Mouse (Mus musculus) midbrain, embryonic 15.5 days (tissue): ENCODE data around the gene Cnmd. TPM values are rescaled to one million over a fixed set of nuclear protein-coding genes. Genes with fewer than 3 reads are reported as not detected.

Experiments
- ATAC-seq: fragments of 200-750 bp; cut with Nextera tagmentation; replicated peaks from 2 replicates; pipeline ENCODE4 v1.8.0; 2017; ENCODE audit warnings: moderate TSS enrichment
- H3K27ac ChIP-seq: fragments of 300-500 bp; sonication (generic); 2 replicates; pipeline ENCODE4 v1.5.1; 2015; ENCODE audit warnings: mild to moderate bottlenecking, inconsistent platforms
- H3K27me3 ChIP-seq: fragments of 300-500 bp; sonication (generic); replicated peaks from 2 replicates; pipeline ENCODE4 v1.6.1; 2015; ENCODE audit warnings: inconsistent platforms
- H3K36me3 ChIP-seq: fragments of 300-500 bp; sonication (generic); replicated peaks from 2 replicates; pipeline ENCODE4 v1.6.1; 2015; ENCODE audit warnings: inconsistent platforms
- H3K4me1 ChIP-seq: fragments of 300-500 bp; sonication (generic); 2 replicates; pipeline ENCODE4 v1.6.1; 2015; ENCODE audit warnings: inconsistent platforms
- H3K4me2 ChIP-seq: fragments of 300-500 bp; sonication (generic); 2 replicates; pipeline ENCODE4 v1.6.1; 2015; ENCODE audit warnings: inconsistent platforms, mild to moderate bottlenecking, moderate library complexity
- H3K4me3 ChIP-seq: fragments of 300-500 bp; sonication (generic); 2 replicates; pipeline ENCODE4 v1.5.1; 2015; ENCODE audit warnings: mild to moderate bottlenecking, inconsistent platforms
- H3K9ac ChIP-seq: fragments of 300-500 bp; sonication (generic); 2 replicates; pipeline ENCODE4 v1.6.1; 2015; ENCODE audit warnings: mild to moderate bottlenecking, inconsistent platforms
- H3K9me3 ChIP-seq: fragments of 300-500 bp; sonication (generic); 2 replicates; pipeline ENCODE4 v1.6.1; 2016; ENCODE audit warnings: inconsistent platforms
- WGBS: fragments of 180-500 bp; shearing (Covaris S2); methylation state at CpG from one replicate; pipeline ENCODE4 v1.1.7; 2015; ENCODE audit warnings: mixed read lengths; 5-methylcytosine and 5-hydroxymethylcytosine counted together
- polyA plus RNA-seq: library from polyadenylated mRNA; unstranded; fragments of >200 nt; fragmentation: Nextera tagmentation; extraction: Ambion mirVana; gene quantifications from 2 replicates; pipeline ENCODE4 v1.2.1, GENCODE M21; 2015

Gene Cnmd
- polyA plus RNA-seq: 1.9 and 2.1 TPM in 2 replicates

GRCm38 (mm10) chr14:79662001-79662400 lies at the start of gene Cnmd:
Gene Cnmd, minus strand, starts transcription at chr14:79662170.
- H3K4me2 ChIP-seq: peak within 1 kb of the TSS; percentile 40
- no peaks in the 10 kb centered on the region for H3K9me3 ChIP-seq
- no peak within 1 kb of the TSS for H3K9ac ChIP-seq
- no peak for ATAC-seq
- H3K4me1 ChIP-seq: peaks cover 15% of the 10 kb centered on the region
- H3K27me3 ChIP-seq: 0 out of 2 replicates have a peak, but pooled peaks cover 4% of the 10 kb centered on the region
- H3K36me3 ChIP-seq: no peaks in the 10 kb centered on the region
- WGBS: 61% methylated on average over 4 of the region's 4 CpGs
- H3K4me3 ChIP-seq: peak within 1 kb of the TSS; percentile 12; the same call in 1 of the 2 replicates
- H3K27ac ChIP-seq: no peak within 1 kb of the TSS

GRCm38 (mm10) chr14:79711301-79711700 lies 49.3 kb upstream of the Cnmd start:
- Histone ChIP-seq H3K4me1 (no peaks in the 10 kb centered on the region), H3K9me3 (no peaks in the 10 kb centered on the region), H3K4me3 (no peak overlapping the region), H3K9ac (no peak overlapping the region), H3K36me3 (no peaks in the 10 kb centered on the region), H3K27ac (no peak overlapping the region), H3K27me3 (no peaks in the 10 kb centered on the region), H3K4me2 (no peak overlapping the region)
- ATAC-seq: no peak
- WGBS: 67% methylated on average over 4 of the region's 4 CpGs

- H3K27me3 ChIP-seq: no peaks in the 10 kb centered on the region
- no peaks in the 10 kb centered on the region for H3K9me3 ChIP-seq
- no peak overlapping the region for H3K4me3 ChIP-seq
- no peak overlapping the region for H3K4me2 ChIP-seq
- ATAC-seq: peak; percentile 61
- WGBS: 57% methylated on average over 22 of the region's 22 CpGs
- H3K36me3 ChIP-seq: no peaks in the 10 kb centered on the region
- H3K4me1 ChIP-seq: peaks cover 16% of the 10 kb centered on the region
- no peak overlapping the region for H3K9ac ChIP-seq
- peak overlapping the region; percentile 60 for H3K27ac ChIP-seq
Measured at GRCm38 (mm10) chr14:79703523-79704172, 41.7 kb upstream of the Cnmd start.

GRCm38 (mm10) chr14:79701606-79702005 lies 39.6 kb upstream of the Cnmd start:
- H3K27ac ChIP-seq: peak overlapping the region; percentile 38; the same call in 1 of the 2 replicates
- no peaks in the 10 kb centered on the region for H3K9me3 ChIP-seq
- no peak for ATAC-seq
- no peak overlapping the region for H3K4me3 ChIP-seq
- H3K4me2 ChIP-seq: no peak overlapping the region
- WGBS: 63% methylated on average over 5 of the region's 5 CpGs
- no peaks in the 10 kb centered on the region for H3K36me3 ChIP-seq
- H3K27me3 ChIP-seq: no peaks in the 10 kb centered on the region
- no peak overlapping the region for H3K9ac ChIP-seq
- peaks cover 16% of the 10 kb centered on the region for H3K4me1 ChIP-seq

GRCm38 (mm10) chr14:79701054-79701453 lies 39.1 kb upstream of the Cnmd start:
- no peaks in the 10 kb centered on the region for H3K36me3 ChIP-seq
- H3K27me3 ChIP-seq: no peaks in the 10 kb centered on the region
- H3K4me2 ChIP-seq: no peak overlapping the region
- H3K27ac ChIP-seq: peak overlapping the region; percentile 38; the same call in 1 of the 2 replicates
- no peak overlapping the region for H3K4me3 ChIP-seq
- H3K4me1 ChIP-seq: peaks cover 16% of the 10 kb centered on the region
- WGBS: 25% methylated on average over 7 of the region's 7 CpGs
- H3K9me3 ChIP-seq: no peaks in the 10 kb centered on the region
- 0 out of 2 replicates have a peak, but pooled peaks have one; percentile 24 for ATAC-seq
- H3K9ac ChIP-seq: no peak overlapping the region

GRCm38 (mm10) chr14:79699381-79699780 lies 37.4 kb upstream of the Cnmd start:
- H3K4me1 ChIP-seq: peaks cover 12% of the 10 kb centered on the region
- no peaks in the 10 kb centered on the region for H3K27me3 ChIP-seq
- H3K4me2 ChIP-seq: no peak overlapping the region
- H3K4me3 ChIP-seq: no peak overlapping the region
- no peaks in the 10 kb centered on the region for H3K36me3 ChIP-seq
- ATAC-seq: no peak
- H3K27ac ChIP-seq: no peak overlapping the region
- H3K9ac ChIP-seq: no peak overlapping the region
- 59% methylated on average over 6 of the region's 6 CpGs for WGBS
- H3K9me3 ChIP-seq: no peaks in the 10 kb centered on the region

GRCm38 (mm10) chr14:79690068-79690844 lies 28.3 kb upstream of the Cnmd start:
- no peak overlapping the region for H3K4me3 ChIP-seq
- H3K4me1 ChIP-seq: no peaks in the 10 kb centered on the region
- no peak overlapping the region for H3K9ac ChIP-seq
- no peaks in the 10 kb centered on the region for H3K9me3 ChIP-seq
- no peaks in the 10 kb centered on the region for H3K27me3 ChIP-seq
- no peaks in the 10 kb centered on the region for H3K36me3 ChIP-seq
- no peak overlapping the region for H3K4me2 ChIP-seq
- ATAC-seq: no peak
- WGBS: 92% methylated on average over 7 of the region's 7 CpGs
- no peak overlapping the region for H3K27ac ChIP-seq

GRCm38 (mm10) chr14:79680652-79681051 lies 18.7 kb upstream of the Cnmd start:
- 56% methylated on average over 5 of the region's 5 CpGs for WGBS
- Histone ChIP-seq H3K4me1 (0 out of 2 replicates have a peak, but pooled peaks cover 2% of the 10 kb centered on the region), H3K4me2 (no peak overlapping the region), H3K9ac (no peak overlapping the region), H3K4me3 (no peak overlapping the region), H3K36me3 (no peaks in the 10 kb centered on the region), H3K27me3 (no peaks in the 10 kb centered on the region), H3K9me3 (no peaks in the 10 kb centered on the region), H3K27ac (no peak overlapping the region)
- no peak for ATAC-seq

GRCm38 (mm10) chr14:79677891-79678687 lies 16.1 kb upstream of the Cnmd start:
- peaks cover 4% of the 10 kb centered on the region; the same call in 1 of the 2 replicates for H3K4me1 ChIP-seq
- H3K4me2 ChIP-seq: no peak overlapping the region
- H3K9ac ChIP-seq: no peak overlapping the region
- no peak for ATAC-seq
- no peaks in the 10 kb centered on the region for H3K9me3 ChIP-seq
- no peak overlapping the region for H3K27ac ChIP-seq
- WGBS: 38% methylated on average over 14 of the region's 14 CpGs
- no peaks in the 10 kb centered on the region for H3K36me3 ChIP-seq
- no peak overlapping the region for H3K4me3 ChIP-seq
- H3K27me3 ChIP-seq: no peaks in the 10 kb centered on the region

GRCm38 (mm10) chr14:79677108-79677753 lies 15.3 kb upstream of the Cnmd start:
- peaks cover 9% of the 10 kb centered on the region; the same call in 1 of the 2 replicates for H3K4me1 ChIP-seq
- no peaks in the 10 kb centered on the region for H3K27me3 ChIP-seq
- no peaks in the 10 kb centered on the region for H3K9me3 ChIP-seq
- H3K27ac ChIP-seq: no peak overlapping the region
- no peak overlapping the region for H3K4me2 ChIP-seq
- 45% methylated on average over 15 of the region's 15 CpGs for WGBS
- H3K9ac ChIP-seq: no peak overlapping the region
- H3K36me3 ChIP-seq: no peaks in the 10 kb centered on the region
- no peak overlapping the region for H3K4me3 ChIP-seq
- no peak for ATAC-seq

- 47% methylated on average over 17 of the region's 17 CpGs for WGBS
- peak; percentile 34; the same call in 1 of the 2 replicates for ATAC-seq
Measured at GRCm38 (mm10) chr14:79673083-79674013, 11.4 kb upstream of the Cnmd start.

More at GRCm38 (mm10) chr14:79673083-79674013, 11.4 kb upstream of the Cnmd start:
- Histone ChIP-seq H3K36me3 (no peaks in the 10 kb centered on the region), H3K9me3 (no peaks in the 10 kb centered on the region), H3K4me3 (no peak overlapping the region), H3K4me2 (no peak overlapping the region), H3K27ac (no peak overlapping the region), H3K27me3 (no peaks in the 10 kb centered on the region), H3K9ac (no peak overlapping the region), H3K4me1 (peaks cover 9% of the 10 kb centered on the region; the same call in 1 of the 2 replicates)
